Mouse (Mus musculus): ENCODE data around the gene Olfr551.

GRCm38 (mm10) chr7:102564999-102565997 is 26.4 kb downstream of the Olfr551 start, which contains the start of gene Trim21:
- TF ChIP-seq CTCF (IDR thresholded peaks at IDR 0.05) (no peak), POLR2A (IDR thresholded peaks at IDR 0.05; ENCODE audit: insufficient read depth, low read depth, low read length) (peak; percentile 89)

All from heart, adult 2 months (tissue).